In genomic region chr6:95374266-95374665, GRCm38 (mm10) we compare ENCODE assay signal across 11 mouse cellular contexts. TPM values are rescaled to one million over a fixed set of nuclear protein-coding genes. Genes with fewer than 3 reads are reported as not detected.
"Had no signal": no experiment of that assay in that cellular context is flagged by ENCODE, and none has a peak within 500 bp of the region (broad histone marks: within the 10 kb centered on the region; RNA-seq: fewer than 3 reads in every experiment).

No protein-coding gene starts in this region.

- DNase-seq: kidney, postnatal 36 days; layer of hippocampus, postnatal 36 days; liver, postnatal 0 days; lung, embryonic 14.5 days; spleen, adult 18-20 months; thymus, adult 18-20 months; thymus, postnatal 36 days had no signal

RNA-seq across cellular contexts. Expression of gene Gm10234, which starts 52.4 kb away (rescaled TPM):
- total RNA-seq: layer of hippocampus, adult 8-10 months; layer of hippocampus, postnatal 10 days; layer of hippocampus, postnatal 36 days; left cerebral cortex, postnatal 25 days; megakaryocyte, adult 5-6 weeks had no signal
